Mouse (Mus musculus): Measurements from ENCODE around the gene Lrba. TPM values are rescaled to one million over a fixed set of nuclear protein-coding genes. Genes with fewer than 3 reads are reported as not detected.

Lrba gene
- total and polyA plus RNA-seq, 2 experiments from 2014 or later, result 1.6 to 22.0 TPM

- no peaks in the 10 kb centered on the region for H3K27me3 ChIP-seq (ENCODE audit: control insufficient read depth, insufficient read depth, low read length)
- no peak overlapping the region for H3K4me3 ChIP-seq (ENCODE audit: low read depth, low read length)
- ATAC-seq (ENCODE audit: insufficient read depth, low read depth) (no peak), DNase-seq (ENCODE audit: low spot score) (no peak)
- TF ChIP-seq EP300 (IDR thresholded peaks at IDR 0.05; ENCODE audit: low read depth) (no peak), CTCF (IDR thresholded peaks at IDR 0.05; ENCODE audit: low read depth) (no peak)
- no peaks in the 10 kb centered on the region for H3K4me1 ChIP-seq (ENCODE audit: control insufficient read depth, insufficient read depth)
- 78% methylated on average over 5 of the region's 5 CpGs for WGBS
- no peak overlapping the region for H3K4me2 ChIP-seq (ENCODE audit: low read depth, low read length)
- no peak overlapping the region for H3K27ac ChIP-seq (ENCODE audit: low read depth)
- H3K36me3 ChIP-seq (replicated peaks; ENCODE audit: control insufficient read depth, insufficient read depth, low read length), result no peaks in the 10 kb centered on the region
- no peaks in the 10 kb centered on the region for H3K9me3 ChIP-seq (replicated peaks; ENCODE audit: control insufficient read depth, low read length)
- no peak overlapping the region for H3K9ac ChIP-seq (replicated peaks; ENCODE audit: low read depth, low read length)
Measured at GRCm38 (mm10) chr3:86810908-86811307, 586.4 kb downstream of the Lrba start.

GRCm38 (mm10) chr3:86812689-86813088 is 588.2 kb downstream of the Lrba start:
- Histone ChIP-seq H3K36me3 (replicated peaks; ENCODE audit: control insufficient read depth, insufficient read depth, low read length) (no peaks in the 10 kb centered on the region), H3K4me3 (ENCODE audit: low read depth, low read length) (no peak overlapping the region), H3K9ac (replicated peaks; ENCODE audit: low read depth, low read length) (no peak overlapping the region), H3K9me3 (replicated peaks; ENCODE audit: control insufficient read depth, low read length) (no peaks in the 10 kb centered on the region), H3K4me2 (ENCODE audit: low read depth, low read length) (no peak overlapping the region), H3K4me1 (ENCODE audit: control insufficient read depth, insufficient read depth) (no peaks in the 10 kb centered on the region), H3K27ac (ENCODE audit: low read depth) (no peak overlapping the region), H3K27me3 (ENCODE audit: control insufficient read depth, insufficient read depth, low read length) (no peaks in the 10 kb centered on the region)
- peak; percentile 85 for DNase-seq (ENCODE audit: low spot score)
- TF ChIP-seq CTCF (IDR thresholded peaks at IDR 0.05; ENCODE audit: low read depth) (peak; percentile 98), EP300 (IDR thresholded peaks at IDR 0.05; ENCODE audit: low read depth) (no peak)
- WGBS, result 23% methylated on average over 3 of the region's 3 CpGs
- peak; percentile 90 for ATAC-seq (ENCODE audit: insufficient read depth, low read depth)

- Histone ChIP-seq H3K4me1 (ENCODE audit: control insufficient read depth, insufficient read depth) (no peaks in the 10 kb centered on the region), H3K4me3 (ENCODE audit: low read depth, low read length) (no peak overlapping the region), H3K9me3 (replicated peaks; ENCODE audit: control insufficient read depth, low read length) (no peaks in the 10 kb centered on the region), H3K36me3 (replicated peaks; ENCODE audit: control insufficient read depth, insufficient read depth, low read length) (no peaks in the 10 kb centered on the region), H3K4me2 (ENCODE audit: low read depth, low read length) (no peak overlapping the region), H3K9ac (replicated peaks; ENCODE audit: low read depth, low read length) (no peak overlapping the region), H3K27ac (ENCODE audit: low read depth) (no peak overlapping the region), H3K27me3 (ENCODE audit: control insufficient read depth, insufficient read depth, low read length) (no peaks in the 10 kb centered on the region)
- TF ChIP-seq EP300 (IDR thresholded peaks at IDR 0.05; ENCODE audit: low read depth), result no peak
- TF ChIP-seq CTCF (IDR thresholded peaks at IDR 0.05; ENCODE audit: low read depth), result no peak
- WGBS, result 86% methylated on average over 13 of the region's 13 CpGs
- ATAC-seq (ENCODE audit: insufficient read depth, low read depth), result no peak
- no peak for DNase-seq (ENCODE audit: low spot score)
Measured at GRCm38 (mm10) chr3:86818001-86818585, 593.6 kb downstream of the Lrba start.

DNA sequence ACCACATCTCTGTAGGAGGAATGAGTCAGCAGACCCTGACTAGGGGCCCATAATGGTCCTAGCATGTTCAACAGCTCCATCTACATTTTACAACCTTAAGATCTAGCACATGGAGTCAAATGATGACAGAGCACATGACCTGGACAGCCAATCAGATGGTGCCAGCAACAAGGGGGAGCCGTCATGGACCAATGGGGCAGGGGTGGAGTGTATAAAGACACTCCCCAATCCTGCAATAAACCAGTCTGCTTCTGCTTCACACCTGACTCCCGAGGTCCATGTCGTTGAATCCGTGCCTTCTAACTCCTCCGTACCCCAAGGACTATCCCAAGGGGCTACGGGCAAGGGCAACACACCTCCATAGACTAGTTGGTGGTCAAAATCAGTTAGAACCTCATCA is 594.9 kb downstream of the Lrba start:
- Histone ChIP-seq H3K9me3 (replicated peaks; ENCODE audit: control insufficient read depth, low read length) (no peaks in the 10 kb centered on the region), H3K9ac (replicated peaks; ENCODE audit: low read depth, low read length) (no peak overlapping the region)

DNA sequence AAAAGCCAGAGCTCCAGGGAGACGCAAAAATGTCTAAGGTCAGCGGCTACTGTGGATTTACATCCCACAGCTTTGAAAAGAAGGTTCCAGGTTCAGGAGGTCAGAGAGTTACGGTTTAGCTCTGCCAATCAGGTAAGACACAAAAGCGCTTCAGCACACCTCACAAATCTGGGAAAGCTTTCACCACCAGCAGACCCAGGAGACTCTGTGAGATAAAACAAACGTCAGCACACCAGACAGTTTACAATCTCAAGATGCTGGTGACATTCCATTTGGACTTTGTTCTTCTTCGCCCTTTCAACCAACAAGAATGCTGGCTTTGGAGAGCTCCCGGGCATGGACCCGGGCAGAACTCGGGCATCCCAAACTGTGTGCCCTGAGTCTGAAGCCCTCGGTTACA is 595.9 kb downstream of the Lrba start:
- Histone ChIP-seq H3K27ac (ENCODE audit: low read depth) (no peak overlapping the region), H3K4me1 (ENCODE audit: control insufficient read depth, insufficient read depth) (no peaks in the 10 kb centered on the region), H3K27me3 (ENCODE audit: control insufficient read depth, insufficient read depth, low read length) (no peaks in the 10 kb centered on the region), H3K9me3 (replicated peaks; ENCODE audit: control insufficient read depth, low read length) (no peaks in the 10 kb centered on the region), H3K36me3 (replicated peaks; ENCODE audit: control insufficient read depth, insufficient read depth, low read length) (no peaks in the 10 kb centered on the region), H3K4me3 (ENCODE audit: low read depth, low read length) (no peak overlapping the region), H3K4me2 (ENCODE audit: low read depth, low read length) (no peak overlapping the region), H3K9ac (replicated peaks; ENCODE audit: low read depth, low read length) (no peak overlapping the region)
- WGBS, result 42% methylated on average over 10 of the region's 10 CpGs
- DNase-seq (ENCODE audit: low spot score), result no peak
- ATAC-seq (ENCODE audit: insufficient read depth, low read depth), result no peak
- TF ChIP-seq EP300 (IDR thresholded peaks at IDR 0.05; ENCODE audit: low read depth), result no peak
- TF ChIP-seq CTCF (IDR thresholded peaks at IDR 0.05; ENCODE audit: low read depth), result no peak

More for the DNA sequence above, 594.9 kb downstream of the Lrba start:
- no peak for ATAC-seq (ENCODE audit: insufficient read depth, low read depth)
- Histone ChIP-seq H3K27me3 (ENCODE audit: control insufficient read depth, insufficient read depth, low read length) (no peaks in the 10 kb centered on the region), H3K27ac (ENCODE audit: low read depth) (no peak overlapping the region), H3K4me3 (ENCODE audit: low read depth, low read length) (no peak overlapping the region), H3K4me1 (ENCODE audit: control insufficient read depth, insufficient read depth) (no peaks in the 10 kb centered on the region), H3K4me2 (ENCODE audit: low read depth, low read length) (no peak overlapping the region), H3K36me3 (replicated peaks; ENCODE audit: control insufficient read depth, insufficient read depth, low read length) (no peaks in the 10 kb centered on the region)
- DNase-seq (ENCODE audit: low spot score), result no peak
- 94% methylated on average over 6 of the region's 6 CpGs for WGBS
- TF ChIP-seq EP300 (IDR thresholded peaks at IDR 0.05; ENCODE audit: low read depth) (no peak), CTCF (IDR thresholded peaks at IDR 0.05; ENCODE audit: low read depth) (no peak)

DNA sequence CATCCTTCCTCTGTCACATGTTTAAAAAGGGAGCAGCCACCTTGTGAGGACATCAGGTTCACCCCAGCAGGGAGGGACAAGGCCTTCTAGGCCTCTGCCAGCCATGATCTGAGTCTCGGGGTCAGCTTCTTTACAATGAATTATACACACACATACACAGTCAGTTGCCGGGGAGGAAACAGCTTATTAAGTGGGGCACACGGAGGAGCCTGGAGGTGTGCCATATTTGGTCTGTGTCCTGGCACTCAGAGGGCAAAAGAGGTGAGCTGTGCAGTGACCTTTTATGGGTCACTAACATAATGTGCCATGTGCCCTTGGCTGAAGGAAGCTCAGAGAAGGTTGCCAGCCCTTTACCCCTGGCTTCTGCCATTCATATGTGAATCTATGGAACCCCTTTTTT is 596.9 kb downstream of the Lrba start:
- no peaks in the 10 kb centered on the region for H3K36me3 ChIP-seq (replicated peaks; ENCODE audit: control insufficient read depth, insufficient read depth, low read length)
- WGBS, result 43% methylated on average over 3 of the region's 3 CpGs
- H3K4me3 ChIP-seq (ENCODE audit: low read depth, low read length), result no peak overlapping the region
- H3K4me1 ChIP-seq (ENCODE audit: control insufficient read depth, insufficient read depth), result no peaks in the 10 kb centered on the region
- no peak overlapping the region for H3K27ac ChIP-seq (ENCODE audit: low read depth)
- no peak for DNase-seq (ENCODE audit: low spot score)
- H3K9me3 ChIP-seq (replicated peaks; ENCODE audit: control insufficient read depth, low read length), result no peaks in the 10 kb centered on the region
- no peaks in the 10 kb centered on the region for H3K27me3 ChIP-seq (ENCODE audit: control insufficient read depth, insufficient read depth, low read length)
- no peak for TF ChIP-seq EP300 (IDR thresholded peaks at IDR 0.05; ENCODE audit: low read depth)
- TF ChIP-seq CTCF (IDR thresholded peaks at IDR 0.05; ENCODE audit: low read depth), result no peak
- no peak for ATAC-seq (ENCODE audit: insufficient read depth, low read depth)
- no peak overlapping the region for H3K4me2 ChIP-seq (ENCODE audit: low read depth, low read length)
- H3K9ac ChIP-seq (replicated peaks; ENCODE audit: low read depth, low read length), result no peak overlapping the region

All from heart, postnatal 0 days (tissue).